Mouse (Mus musculus): ENCODE measurements at regions not wholly inside any gene's neighbourhood (a gene's known extent, or its start where the extent isn't known, plus 50 kb on each side); places are given as distances from the start of the nearest gene placed in this dataset.

- DNase-seq (ENCODE audit: low spot score in 2 of 2) = no peak
Measured at GRCm38 (mm10) chr10:16438414-16438813, 1284.6 kb upstream of the Cited2 start.

- no peak for DNase-seq (ENCODE audit: low spot score in 2 of 2)
Measured at GRCm38 (mm10) chr10:16440932-16441640, 1281.9 kb upstream of the Cited2 start.

DNA sequence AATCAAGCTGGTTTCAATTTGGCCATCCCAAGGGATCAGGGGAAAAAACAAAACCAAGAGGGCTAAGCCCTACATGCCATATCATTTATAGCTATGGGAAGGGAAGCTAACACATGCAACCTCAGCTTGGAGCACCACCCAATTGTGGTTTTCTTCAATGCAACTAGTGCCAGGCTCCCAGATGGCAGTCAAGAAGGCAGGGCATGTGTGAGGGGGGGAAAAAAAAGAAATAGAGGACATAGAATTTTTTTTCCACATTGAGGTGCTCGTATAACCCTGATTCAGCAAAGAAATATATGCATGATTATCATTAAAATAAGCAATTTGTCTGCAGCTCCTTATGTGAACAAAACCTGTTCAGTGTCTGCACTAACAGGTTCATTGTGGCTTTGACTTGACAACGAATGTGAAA is 1281.4 kb upstream of the Cited2 start:
- DNase-seq (ENCODE audit: low spot score in 2 of 2) = no peak

DNA sequence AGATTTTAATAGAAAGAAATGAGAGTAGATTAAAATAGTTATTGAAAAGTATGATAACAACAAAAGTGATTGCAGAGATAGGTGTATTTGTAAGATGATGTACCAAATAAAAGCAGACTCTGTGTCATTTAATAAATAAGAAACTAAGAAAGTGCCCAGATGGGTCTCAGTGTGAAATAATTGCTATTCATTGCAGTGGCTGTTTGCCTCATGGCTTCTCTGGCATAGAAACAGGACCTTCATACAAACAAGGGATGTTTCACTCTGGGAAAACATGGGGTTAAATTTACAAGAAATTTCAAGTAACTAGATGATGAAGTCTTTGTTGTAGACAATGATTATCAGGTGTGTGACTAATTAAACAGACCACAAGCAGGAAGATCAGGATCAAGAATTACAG is 1279.1 kb upstream of the Cited2 start:
- no peak for DNase-seq (ENCODE audit: low spot score in 2 of 2)

DNA sequence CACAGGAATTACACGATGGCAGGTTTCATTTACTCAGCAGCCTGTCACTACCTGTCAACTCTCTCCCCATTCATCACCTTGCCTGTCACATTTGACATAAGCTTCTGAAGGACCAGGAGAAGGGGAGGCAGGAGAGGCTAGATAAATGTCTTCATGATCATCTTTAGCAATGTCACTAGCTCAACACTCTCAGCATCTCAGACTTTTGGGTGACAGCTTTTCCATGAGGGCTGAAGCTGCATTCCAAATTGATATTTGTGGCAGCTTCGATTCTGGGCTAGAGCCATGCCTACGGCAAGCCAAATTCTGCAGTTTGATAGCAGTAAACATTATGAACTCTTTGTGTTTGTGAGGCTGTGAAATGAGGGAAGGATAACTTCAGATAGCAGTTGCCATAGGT is 1255.1 kb upstream of the Cited2 start:
- no peak for DNase-seq (ENCODE audit: low spot score in 2 of 2)

DNA sequence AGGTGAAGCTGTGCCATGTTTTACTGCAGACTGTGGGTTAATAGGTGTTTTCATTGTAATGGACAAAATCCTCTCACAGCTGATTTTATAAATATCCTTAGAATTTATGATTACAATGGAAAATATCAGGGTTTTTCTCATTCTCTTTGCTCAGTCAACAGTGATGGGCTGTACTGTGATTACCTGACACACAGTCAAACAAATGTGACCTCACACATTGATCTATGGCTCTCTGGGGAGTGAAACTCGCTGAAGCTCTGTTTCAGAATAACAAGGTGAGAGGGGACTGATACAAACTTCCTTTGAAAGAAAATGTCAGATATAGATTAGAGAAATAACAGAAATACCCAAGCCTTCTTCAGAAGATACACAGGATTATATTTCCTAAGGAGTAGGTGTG is 1253.3 kb upstream of the Cited2 start:
- DNase-seq (ENCODE audit: low spot score in 2 of 2) = no peak

GRCm38 (mm10) chr10:16473952-16474521 is 1249.0 kb upstream of the Cited2 start:
- no peak for DNase-seq (ENCODE audit: low spot score in 2 of 2)

- DNase-seq (ENCODE audit: low spot score in 2 of 2) = no peak
Measured at GRCm38 (mm10) chr10:16498580-16498979, 1224.4 kb upstream of the Cited2 start.

DNA sequence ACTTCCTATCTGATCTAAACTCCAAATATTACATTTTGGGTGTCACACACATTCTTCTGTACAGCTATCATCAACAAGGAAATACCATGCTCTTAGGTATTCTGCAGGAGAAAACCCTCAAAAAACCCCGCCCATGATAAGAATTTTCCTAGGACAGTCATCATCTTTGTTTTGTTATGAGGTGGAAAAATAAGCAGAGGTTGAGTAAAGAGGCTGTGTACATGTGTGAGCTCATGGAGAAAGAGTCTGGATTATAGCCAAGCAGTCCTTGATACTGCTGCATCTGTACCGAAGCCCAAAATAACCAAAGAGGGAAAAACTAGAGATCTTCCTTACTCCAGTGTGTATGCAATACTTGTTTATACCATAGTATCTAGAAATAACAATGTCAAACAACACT is 1215.3 kb upstream of the Cited2 start:
- no peak for DNase-seq (ENCODE audit: low spot score in 2 of 2)

- no peak for DNase-seq (ENCODE audit: low spot score in 2 of 2)
Measured at GRCm38 (mm10) chr10:16508161-16508560, 1214.9 kb upstream of the Cited2 start.

- DNase-seq (ENCODE audit: low spot score in 2 of 2) = no peak
Measured at GRCm38 (mm10) chr10:16514656-16515055, 1208.4 kb upstream of the Cited2 start.

DNA sequence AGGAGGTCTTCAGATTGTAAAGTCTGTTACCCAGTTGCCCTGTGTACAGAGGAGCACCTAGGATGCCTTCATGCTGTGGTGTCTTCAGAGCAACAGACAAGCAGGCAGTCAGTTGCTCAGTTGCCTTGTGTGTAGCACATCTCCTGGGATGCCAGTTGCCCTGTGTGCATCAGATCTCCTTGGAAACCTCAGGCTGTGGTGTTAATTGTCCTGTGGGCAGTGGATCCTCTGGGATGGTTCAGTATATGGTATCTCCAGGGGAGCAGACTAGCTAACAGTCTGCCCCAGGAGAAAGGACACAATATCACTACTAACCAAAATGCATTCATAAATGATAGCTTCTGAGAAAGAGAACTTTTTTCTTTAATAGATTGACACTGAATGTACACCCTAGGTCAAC is 1201.1 kb upstream of the Cited2 start:
- no peak for DNase-seq (ENCODE audit: low spot score in 2 of 2)

- DNase-seq (ENCODE audit: low spot score in 2 of 2) = no peak
Measured at GRCm38 (mm10) chr10:16524101-16524500, 1198.9 kb upstream of the Cited2 start.

GRCm38 (mm10) chr10:16527693-16528092 is 1195.3 kb upstream of the Cited2 start:
- DNase-seq (ENCODE audit: low spot score in 2 of 2) = no peak

DNA sequence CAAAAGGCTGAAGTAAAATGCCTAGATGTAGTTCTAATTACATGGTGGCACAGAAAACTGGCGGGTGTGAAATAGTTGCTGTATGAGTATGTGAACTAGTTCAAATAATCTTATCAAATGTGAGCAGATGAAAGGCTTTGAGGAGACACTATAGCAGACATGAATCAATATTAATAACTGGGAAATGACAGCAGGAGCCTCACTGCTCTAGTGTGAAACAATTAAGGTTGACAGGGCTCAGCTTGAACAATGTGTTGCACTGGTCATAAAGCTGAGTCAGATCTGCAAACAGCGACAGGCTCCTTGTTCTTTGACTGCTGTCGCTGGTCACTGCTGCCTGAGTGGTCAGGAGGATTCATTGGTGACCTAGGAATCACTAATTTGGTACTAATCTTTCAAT is 1185.4 kb upstream of the Cited2 start:
- no peak for DNase-seq (ENCODE audit: low spot score in 2 of 2)

DNA sequence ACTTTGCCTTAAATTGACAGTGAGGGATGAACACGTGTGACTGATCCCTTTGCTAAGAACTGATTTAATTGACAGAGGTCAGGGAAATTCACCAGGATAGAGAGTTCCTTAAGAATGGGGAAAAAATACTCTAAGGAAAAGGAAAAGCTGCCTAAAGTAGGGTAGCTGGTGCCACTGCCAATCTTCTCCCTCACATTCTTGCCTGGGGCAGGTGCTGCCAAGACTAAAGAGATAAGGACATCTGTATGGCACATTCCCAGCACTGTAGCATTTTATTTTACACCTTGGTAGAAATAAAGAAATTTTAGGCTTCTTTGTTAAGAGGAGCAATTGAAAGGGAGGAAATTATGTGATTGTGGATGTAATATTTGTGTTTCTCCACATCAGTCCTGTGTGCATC is 1184.6 kb upstream of the Cited2 start:
- DNase-seq (ENCODE audit: low spot score in 2 of 2) = no peak

DNA sequence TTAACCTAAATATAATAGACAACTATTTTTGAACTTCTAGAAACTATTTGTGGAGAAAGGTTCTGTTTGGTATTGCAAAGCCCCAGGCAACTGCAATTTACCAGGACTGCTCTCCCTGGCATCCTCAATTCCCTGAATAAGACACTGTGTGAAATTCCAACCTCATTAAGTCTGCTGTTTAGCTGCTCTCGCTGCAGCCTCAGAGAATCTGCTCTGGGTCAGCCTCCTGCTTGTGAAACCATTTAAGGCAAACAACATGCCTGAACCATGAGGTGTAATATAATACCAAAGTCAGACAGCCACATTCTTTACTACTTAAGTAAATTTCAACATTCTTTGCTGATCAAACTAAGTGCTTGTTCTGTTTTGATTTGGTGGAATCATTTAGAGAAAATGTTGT is 1177.6 kb upstream of the Cited2 start:
- no peak for DNase-seq (ENCODE audit: low spot score in 2 of 2)

DNA sequence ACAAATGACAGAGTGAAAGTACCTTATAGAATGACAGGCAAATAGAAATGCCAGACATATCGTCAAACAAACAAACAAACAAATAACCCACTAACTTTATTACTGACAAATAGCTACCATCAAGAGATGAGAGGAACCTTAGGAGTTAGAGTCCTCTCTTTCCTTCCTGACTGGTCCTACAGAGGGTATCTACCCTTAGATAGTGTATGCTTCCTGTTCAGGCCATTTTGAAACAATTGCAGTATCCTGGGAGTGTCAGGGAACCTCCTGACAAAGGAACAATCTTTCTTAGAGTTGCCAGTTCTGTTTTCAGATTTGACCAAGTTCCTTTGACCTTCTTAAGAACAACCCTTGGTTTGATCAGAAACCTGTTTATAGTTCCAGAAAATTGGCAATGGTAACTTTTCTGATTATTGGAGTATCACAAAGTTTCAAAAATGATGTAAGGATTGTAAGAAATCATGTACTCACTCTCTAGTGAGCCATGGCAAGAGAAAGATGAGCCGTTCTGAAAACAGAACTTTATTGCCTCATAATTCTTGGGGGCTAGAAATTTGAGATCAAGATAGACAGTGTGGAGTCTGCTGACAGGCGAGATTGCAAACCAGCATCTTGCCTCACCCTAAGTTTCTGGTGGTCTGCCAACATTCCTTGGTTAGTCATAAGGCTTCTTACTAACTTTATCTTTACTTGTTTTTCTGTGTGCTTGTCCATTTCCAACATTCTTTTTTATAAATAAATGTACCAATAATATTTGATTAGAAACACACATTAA is 1170.0 kb upstream of the Cited2 start:
- DNase-seq (ENCODE audit: low spot score in 2 of 2) = no peak

DNA sequence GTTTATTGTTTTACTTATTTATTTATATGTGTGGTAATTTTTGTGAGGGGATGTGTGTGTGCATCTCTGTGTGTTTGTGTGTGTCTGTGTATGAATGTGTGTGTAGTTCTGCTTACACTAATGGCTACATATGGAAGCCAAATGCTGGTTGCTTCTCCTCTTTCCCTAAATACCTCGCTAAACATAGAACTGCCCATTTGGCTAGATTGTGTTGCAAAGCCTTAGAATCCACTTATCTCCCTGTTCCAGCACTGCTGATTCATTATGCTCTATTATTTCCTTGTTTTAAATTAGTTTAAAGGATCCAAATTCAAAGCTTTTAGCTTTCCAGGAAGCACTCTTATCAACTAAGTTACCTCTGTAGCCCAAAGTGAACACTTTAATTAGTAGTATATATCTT is 1148.5 kb upstream of the Cited2 start:
- DNase-seq (ENCODE audit: low spot score in 2 of 2) = no peak

DNA sequence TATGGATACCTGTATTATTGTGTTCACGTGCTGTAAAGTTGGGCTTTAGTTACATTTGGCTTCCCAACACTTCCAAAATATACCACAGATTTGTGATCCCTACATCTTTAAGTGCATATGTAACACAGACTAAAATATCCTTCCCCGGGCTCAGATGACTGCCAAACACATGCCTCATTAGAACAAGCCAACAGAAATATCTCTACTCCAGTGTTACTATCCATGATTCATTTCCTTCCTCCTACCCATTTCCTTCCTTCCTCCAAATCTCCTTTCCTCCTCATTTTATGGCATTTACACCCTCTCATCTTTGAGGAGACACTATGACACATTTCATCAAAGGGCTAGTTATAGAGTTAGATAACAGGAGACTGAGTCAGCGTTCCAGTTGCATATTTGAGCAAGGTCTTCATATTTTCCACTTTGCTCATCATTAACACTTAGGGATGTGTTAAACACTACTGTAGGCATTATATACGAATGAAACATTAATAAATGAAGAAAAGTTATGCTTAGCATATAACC is 1144.4 kb upstream of the Cited2 start:
- DNase-seq (ENCODE audit: low spot score in 2 of 2) = no peak

GRCm38 (mm10) chr10:16580200-16580599 is 1142.8 kb upstream of the Cited2 start:
- no peak for DNase-seq (ENCODE audit: low spot score in 2 of 2)

DNA sequence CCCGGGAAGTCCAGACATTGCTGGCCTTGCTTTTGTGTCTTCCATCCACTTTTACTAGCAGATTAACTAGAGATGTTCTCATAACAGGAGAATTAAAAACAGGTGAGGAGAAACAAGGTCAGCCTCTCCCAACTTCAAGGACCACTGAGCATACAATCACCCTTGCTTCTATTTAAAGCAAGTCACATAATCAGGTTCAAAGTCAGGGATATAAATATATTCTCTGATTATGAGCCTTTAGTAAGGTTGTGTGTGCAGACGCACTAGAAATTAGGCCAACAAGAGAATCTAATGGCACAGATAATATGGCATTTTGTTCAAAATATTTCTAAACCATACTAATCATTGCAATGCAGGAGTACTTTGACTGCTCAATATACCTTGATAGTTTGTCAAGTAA is 1134.2 kb upstream of the Cited2 start:
- DNase-seq (ENCODE audit: low spot score in 2 of 2) = no peak

- no peak for DNase-seq (ENCODE audit: low spot score in 2 of 2)
Measured at GRCm38 (mm10) chr10:16589399-16589798, 1133.6 kb upstream of the Cited2 start.
